Mouse (Mus musculus) hindbrain, embryonic 16.5 days (tissue): ENCODE results near the gene Serpina9. TPM values are rescaled to one million over a fixed set of nuclear protein-coding genes. Genes with fewer than 3 reads are reported as not detected.

ENCODE experiments used
- ATAC-seq: fragments of 200-750 bp; cut with Nextera tagmentation; 2 replicates; pipeline ENCODE4 v1.8.0; 2017; ENCODE audit warnings: moderate TSS enrichment, moderate library complexity
- H3K27ac ChIP-seq: fragments of 300-500 bp; sonication (generic); 2 replicates; pipeline ENCODE4 v1.5.1; 2014; ENCODE audit warnings: low read depth, mild to moderate bottlenecking, control low read depth, low read length, moderate library complexity
- H3K27me3 ChIP-seq: fragments of 300-500 bp; sonication (generic); replicated peaks from 2 replicates; pipeline ENCODE4 v1.6.1; 2014; ENCODE audit warnings: low read length; ENCODE audit not compliant: control insufficient read depth, insufficient read depth
- H3K36me3 ChIP-seq: fragments of 300-500 bp; sonication (generic); 2 replicates; pipeline ENCODE4 v1.6.1; 2014; ENCODE audit warnings: mild to moderate bottlenecking, low read length, moderate library complexity, mixed read lengths; ENCODE audit not compliant: control insufficient read depth, insufficient read depth
- H3K4me1 ChIP-seq: fragments of 300-500 bp; sonication (generic); 2 replicates; pipeline ENCODE4 v1.6.1; 2014; ENCODE audit warnings: low read depth, low read length; ENCODE audit not compliant: control insufficient read depth, insufficient read depth
- H3K4me2 ChIP-seq: fragments of 300-500 bp; sonication (generic); 2 replicates; pipeline ENCODE4 v1.6.1; 2014; ENCODE audit warnings: mild to moderate bottlenecking, low read length, control low read depth, moderate library complexity
- H3K4me3 ChIP-seq: fragments of 300-500 bp; sonication (generic); 2 replicates; pipeline ENCODE4 v1.5.1; 2014; ENCODE audit warnings: mild to moderate bottlenecking, low read length, control low read depth, moderate library complexity
- H3K9ac ChIP-seq: fragments of 300-500 bp; sonication (generic); 2 replicates; pipeline ENCODE4 v1.6.1; 2014; ENCODE audit warnings: low read depth, mild to moderate bottlenecking, control low read depth, low read length, moderate library complexity
- H3K9me3 ChIP-seq: fragments of 300-500 bp; sonication (generic); 2 replicates; pipeline ENCODE4 v1.6.1; 2014; ENCODE audit warnings: mild to moderate bottlenecking, low read length, moderate library complexity; ENCODE audit not compliant: control insufficient read depth
- WGBS: fragments of 180-500 bp; shearing (Covaris S2); extraction: QIAGEN DNeasy Blood & Tissue Kit; methylation state at CpG from one replicate; pipeline ENCODE4 v1.1.7; 2014; 5-methylcytosine and 5-hydroxymethylcytosine counted together
- polyA plus RNA-seq: library from polyadenylated mRNA; unstranded; fragments of >200 nt; fragmentation: Nextera tagmentation; extraction: Ambion mirVana; gene quantifications from 2 replicates; pipeline ENCODE4 v1.2.1, GENCODE M21; 2015

Serpina9 gene
- polyA plus RNA-seq: 0.09 and 0.27 TPM in 2 replicates

GRCm38 (mm10) chr12:104013620-104014019, at the start of gene Serpina9:
TSS of gene Serpina9 (minus strand) at chr12:104013755.
- no peak within 1 kb of the TSS for H3K4me3 ChIP-seq
- WGBS: 92% methylated on average over 6 of the region's 6 CpGs
- no peaks in the 10 kb centered on the region for H3K4me1 ChIP-seq
- no peak within 1 kb of the TSS for H3K4me2 ChIP-seq
- no peaks in the 10 kb centered on the region for H3K27me3 ChIP-seq
- no peak for ATAC-seq
- no peaks in the 10 kb centered on the region for H3K9me3 ChIP-seq
- no peak within 1 kb of the TSS for H3K27ac ChIP-seq
- H3K9ac ChIP-seq: no peak within 1 kb of the TSS
- H3K36me3 ChIP-seq: no peaks in the 10 kb centered on the region

GRCm38 (mm10) chr12:104061862-104062261, 48.3 kb upstream of the Serpina9 start:
- Histone ChIP-seq H3K27ac (no peak overlapping the region), H3K9me3 (no peaks in the 10 kb centered on the region), H3K4me2 (no peak overlapping the region), H3K36me3 (no peaks in the 10 kb centered on the region), H3K27me3 (no peaks in the 10 kb centered on the region), H3K9ac (no peak overlapping the region), H3K4me3 (no peak overlapping the region), H3K4me1 (no peaks in the 10 kb centered on the region)
- ATAC-seq: no peak
- WGBS: 60% methylated on average over 2 of the region's 2 CpGs

GRCm38 (mm10) chr12:104060126-104060525, 46.6 kb upstream of the Serpina9 start:
- Histone ChIP-seq H3K27ac (no peak overlapping the region), H3K9ac (no peak overlapping the region), H3K9me3 (no peaks in the 10 kb centered on the region), H3K4me3 (no peak overlapping the region), H3K36me3 (no peaks in the 10 kb centered on the region), H3K4me2 (no peak overlapping the region), H3K4me1 (no peaks in the 10 kb centered on the region), H3K27me3 (no peaks in the 10 kb centered on the region)
- no peak for ATAC-seq
- WGBS: 80% methylated on average over 6 of the region's 6 CpGs

- WGBS: 84% methylated on average over 7 of the region's 7 CpGs
- Histone ChIP-seq H3K4me1 (no peaks in the 10 kb centered on the region), H3K36me3 (no peaks in the 10 kb centered on the region), H3K9ac (no peak overlapping the region), H3K9me3 (no peaks in the 10 kb centered on the region), H3K27ac (no peak overlapping the region), H3K4me3 (no peak overlapping the region), H3K27me3 (no peaks in the 10 kb centered on the region), H3K4me2 (no peak overlapping the region)
- ATAC-seq: no peak
Observed at GRCm38 (mm10) chr12:104057531-104057930, 44.0 kb upstream of the Serpina9 start.

GRCm38 (mm10) chr12:104057050-104057449, 43.5 kb upstream of the Serpina9 start:
- Histone ChIP-seq H3K27me3 (no peaks in the 10 kb centered on the region), H3K4me1 (no peaks in the 10 kb centered on the region), H3K9me3 (no peaks in the 10 kb centered on the region), H3K27ac (no peak overlapping the region), H3K4me3 (no peak overlapping the region), H3K4me2 (no peak overlapping the region), H3K36me3 (no peaks in the 10 kb centered on the region), H3K9ac (no peak overlapping the region)
- ATAC-seq: 0 out of 2 replicates have a peak, but pooled peaks have one; percentile 45
- 40% methylated on average over 4 of the region's 4 CpGs for WGBS

GRCm38 (mm10) chr12:104055755-104056154, 42.2 kb upstream of the Serpina9 start:
- no peaks in the 10 kb centered on the region for H3K9me3 ChIP-seq

GRCm38 (mm10) chr12:104053995-104054394, 40.4 kb upstream of the Serpina9 start:
- H3K36me3 ChIP-seq: no peaks in the 10 kb centered on the region
- no peak overlapping the region for H3K4me2 ChIP-seq
- H3K4me3 ChIP-seq: no peak overlapping the region
- H3K27me3 ChIP-seq: no peaks in the 10 kb centered on the region
- WGBS: 55% methylated on average over 1 of the region's 1 CpGs
- H3K9ac ChIP-seq: no peak overlapping the region
- no peaks in the 10 kb centered on the region for H3K9me3 ChIP-seq
- no peak for ATAC-seq
- H3K4me1 ChIP-seq: no peaks in the 10 kb centered on the region
- no peak overlapping the region for H3K27ac ChIP-seq

More at GRCm38 (mm10) chr12:104055755-104056154, 42.2 kb upstream of the Serpina9 start:
- WGBS: 83% methylated on average over 8 of the region's 8 CpGs
- no peak overlapping the region for H3K9ac ChIP-seq
- no peaks in the 10 kb centered on the region for H3K27me3 ChIP-seq
- no peaks in the 10 kb centered on the region for H3K36me3 ChIP-seq
- no peak overlapping the region for H3K27ac ChIP-seq
- H3K4me2 ChIP-seq: no peak overlapping the region
- no peaks in the 10 kb centered on the region for H3K4me1 ChIP-seq
- no peak overlapping the region for H3K4me3 ChIP-seq
- no peak for ATAC-seq

GRCm38 (mm10) chr12:104045713-104046112, 32.2 kb upstream of the Serpina9 start:
- Histone ChIP-seq H3K27ac (no peak overlapping the region), H3K27me3 (no peaks in the 10 kb centered on the region), H3K4me2 (no peak overlapping the region), H3K36me3 (no peaks in the 10 kb centered on the region), H3K4me3 (no peak overlapping the region), H3K4me1 (no peaks in the 10 kb centered on the region), H3K9me3 (no peaks in the 10 kb centered on the region), H3K9ac (no peak overlapping the region)
- ATAC-seq: no peak
- 84% methylated on average over 8 of the region's 8 CpGs for WGBS

GRCm38 (mm10) chr12:104044343-104044742, 30.8 kb upstream of the Serpina9 start, which contains the start of gene Serpina12:
TSS of gene Serpina12 (minus strand) at chr12:104044443.
- Histone ChIP-seq H3K27ac (no peak within 1 kb of the TSS), H3K27me3 (no peaks in the 10 kb centered on the region), H3K4me3 (no peak within 1 kb of the TSS), H3K4me1 (no peaks in the 10 kb centered on the region), H3K9ac (no peak within 1 kb of the TSS), H3K4me2 (no peak within 1 kb of the TSS), H3K9me3 (no peaks in the 10 kb centered on the region), H3K36me3 (no peaks in the 10 kb centered on the region)
- ATAC-seq: no peak
- 88% methylated on average over 7 of the region's 7 CpGs for WGBS

- Histone ChIP-seq H3K9ac (no peak overlapping the region), H3K4me3 (no peak overlapping the region), H3K27ac (no peak overlapping the region), H3K4me1 (no peaks in the 10 kb centered on the region), H3K4me2 (no peak overlapping the region), H3K36me3 (no peaks in the 10 kb centered on the region), H3K9me3 (no peaks in the 10 kb centered on the region), H3K27me3 (no peaks in the 10 kb centered on the region)
- no peak for ATAC-seq
- 81% methylated on average over 2 of the region's 2 CpGs for WGBS
Observed at GRCm38 (mm10) chr12:104042753-104043152, 29.2 kb upstream of the Serpina9 start.
